Mouse (Mus musculus) G1E (cell line): Measurements from ENCODE around the gene Sema4a. TPM values are rescaled to one million over a fixed set of nuclear protein-coding genes. Genes with fewer than 3 reads are reported as not detected.

Source experiments
- ATAC-seq: 2 replicates; pipeline ENCODE4 v1.8.0; 2016; ENCODE audit warnings: mild to moderate bottlenecking; ENCODE audit not compliant: insufficient number of reproducible peaks, poor library complexity, low FRiP score, severe bottlenecking; ENCODE audit errors: extremely low read depth
- DNase-seq: peaks from one replicate; pipeline ENCODE4 v3.0.0; 2012; ENCODE audit warnings: low spot score
- H3K27me3 ChIP-seq: 2 replicates; pipeline ENCODE4 v1.6.1; 2012; ENCODE audit warnings: mild to moderate bottlenecking, low read length, inconsistent platforms; ENCODE audit not compliant: insufficient read depth
- H3K36me3 ChIP-seq: replicated peaks from 2 replicates; pipeline ENCODE3; 2012; ENCODE audit warnings: mild to moderate bottlenecking, inconsistent platforms
- H3K4me1 ChIP-seq: 2 replicates; pipeline ENCODE4 v1.6.1; 2012; ENCODE audit warnings: low read depth, low read length, inconsistent platforms, mixed read lengths; ENCODE audit not compliant: insufficient read depth
- H3K4me3 ChIP-seq: 2 replicates; pipeline ENCODE4 v1.5.1; 2012; ENCODE audit warnings: low read depth, mild to moderate bottlenecking, inconsistent platforms, low read length, moderate library complexity, mixed read lengths
- H3K9me3 ChIP-seq: replicated peaks from 2 replicates; pipeline ENCODE4 v1.6.1; 2012; ENCODE audit warnings: inconsistent platforms
- CTCF ChIP-seq: IDR thresholded peaks from 2 replicates; pipeline ENCODE4 v1.5.1; 2012; ENCODE audit warnings: low read depth, low read length, inconsistent platforms, mixed read lengths
- GATA1 ChIP-seq: IDR thresholded peaks from 2 replicates; pipeline ENCODE4 v1.6.1; 2012; ENCODE audit warnings: borderline replicate concordance, low read length, inconsistent platforms, mixed read lengths
- GATA2 ChIP-seq: IDR thresholded peaks from 2 replicates; pipeline ENCODE4 v1.6.1; 2012; ENCODE audit warnings: low read depth, low read length, inconsistent platforms, borderline replicate concordance
- POLR2AphosphoS5 ChIP-seq: IDR thresholded peaks from 2 replicates; pipeline ENCODE4 v1.6.1; 2012; ENCODE audit warnings: low read depth, low read length, inconsistent platforms; ENCODE audit not compliant: insufficient replicate concordance
- TAL1 ChIP-seq: conservative IDR thresholded peaks from 2 replicates; pipeline ENCODE4 v1.6.1; 2012; ENCODE audit warnings: low read depth, low read length, inconsistent platforms, mixed read lengths
- polyA plus RNA-seq: library from polyadenylated mRNA; stranded (reverse); fragments of >175 nt; gene quantifications from 2 replicates; pipeline ENCODE4 v1.2.3, GENCODE M21; 2012
- total RNA-seq, 2 experiments: library from RNA; stranded (forward) in 1 of 2; stranded (reverse) in 1 of 2; fragments of 200-1000 nt in 1 of 2; fragments of >200 nt in 1 of 2; fragmentation: Nextera tagmentation in 1 of 2; gene quantifications; 2 replicates each; pipeline ENCODE4 v1.2.3; 2014 to 2017

The Sema4a gene
- total and polyA plus RNA-seq, 3 experiments = 0.66 to 1.3 (median 1.1) TPM

DNA sequence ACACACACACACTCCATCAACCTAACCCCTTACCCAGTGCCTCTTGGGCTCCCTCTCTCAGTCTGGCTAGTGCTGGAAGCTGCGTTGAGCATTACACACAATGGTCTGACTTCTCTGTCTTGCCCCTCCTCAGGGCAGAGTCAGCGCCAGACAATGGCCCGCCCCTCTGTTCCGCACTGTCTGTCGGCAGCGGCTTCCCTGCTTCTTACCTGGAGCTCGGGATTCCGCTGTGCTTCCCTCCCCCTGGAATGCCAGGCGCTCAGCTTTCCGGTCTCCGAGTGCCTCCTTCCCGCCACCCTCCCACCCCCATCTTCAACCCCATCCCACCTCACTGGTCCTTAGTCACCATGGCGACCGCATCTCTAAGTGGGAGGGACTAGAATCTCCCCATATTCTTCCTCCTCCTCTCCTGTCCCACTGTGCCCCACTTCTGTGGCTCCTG lies 2.2 kb downstream of the Sema4a start:
- no peaks in the 10 kb centered on the region for H3K9me3 ChIP-seq
- no peak for DNase-seq
- H3K4me3 ChIP-seq = no peak overlapping the region
- TF ChIP-seq GATA2 = no peak
- ATAC-seq = no peak
- peaks cover 71% of the 10 kb centered on the region for H3K27me3 ChIP-seq
- H3K4me1 ChIP-seq = peaks cover 52% of the 10 kb centered on the region
- H3K36me3 ChIP-seq = no peaks in the 10 kb centered on the region

- H3K36me3 ChIP-seq = no peaks in the 10 kb centered on the region
- peaks cover 81% of the 10 kb centered on the region for H3K27me3 ChIP-seq
- DNase-seq = no peak
- H3K9me3 ChIP-seq = no peaks in the 10 kb centered on the region
- peaks cover 63% of the 10 kb centered on the region for H3K4me1 ChIP-seq
- H3K4me3 ChIP-seq = no peak overlapping the region
- no peak for ATAC-seq
- TF ChIP-seq POLR2AphosphoS5 (no peak), GATA1 (no peak), GATA2 (no peak), TAL1 (no peak), CTCF (no peak)
Measured at GRCm38 (mm10) chr3:88456746-88457532, 4.0 kb downstream of the Sema4a start.

DNA sequence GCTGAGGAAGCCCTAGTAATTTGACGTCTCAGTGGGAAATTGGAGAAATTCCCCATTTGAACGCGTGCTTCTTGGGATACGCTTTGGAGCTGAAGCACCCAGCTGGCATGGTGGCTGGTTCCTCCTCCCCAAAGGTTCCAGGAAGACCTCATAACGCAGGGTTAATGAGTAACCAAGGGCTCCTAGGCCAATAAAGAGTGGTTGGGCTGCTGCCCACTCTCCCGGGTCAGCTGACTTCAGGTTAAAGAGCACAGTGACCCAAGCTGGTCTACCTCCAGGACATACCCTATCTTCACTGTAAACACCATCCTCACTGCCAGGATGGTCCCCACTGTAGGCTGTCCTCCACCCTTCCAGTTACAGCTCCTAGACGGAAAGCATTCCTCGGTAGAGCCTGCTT lies 4.7 kb downstream of the Sema4a start:
- no peaks in the 10 kb centered on the region for H3K9me3 ChIP-seq
- DNase-seq (no peak), ATAC-seq (no peak)
- H3K4me3 ChIP-seq = no peak overlapping the region
- H3K27me3 ChIP-seq = peaks cover 81% of the 10 kb centered on the region
- TF ChIP-seq GATA2 (no peak), CTCF (no peak), TAL1 (no peak), GATA1 (no peak), POLR2AphosphoS5 (no peak)
- H3K36me3 ChIP-seq = no peaks in the 10 kb centered on the region
- peaks cover 61% of the 10 kb centered on the region for H3K4me1 ChIP-seq

- Histone ChIP-seq H3K36me3 (no peaks in the 10 kb centered on the region), H3K4me3 (peak overlapping the region; percentile 49; the same call in 1 of the 2 replicates), H3K4me1 (peaks cover 56% of the 10 kb centered on the region), H3K9me3 (no peaks in the 10 kb centered on the region), H3K27me3 (peaks cover 81% of the 10 kb centered on the region)
- DNase-seq (peak; percentile 37), ATAC-seq (no peak)
- TF ChIP-seq POLR2AphosphoS5 = no peak
- no peak for TF ChIP-seq GATA1
- TF ChIP-seq GATA2 = no peak
Measured at GRCm38 (mm10) chr3:88455588-88456264, 5.3 kb downstream of the Sema4a start.

DNA sequence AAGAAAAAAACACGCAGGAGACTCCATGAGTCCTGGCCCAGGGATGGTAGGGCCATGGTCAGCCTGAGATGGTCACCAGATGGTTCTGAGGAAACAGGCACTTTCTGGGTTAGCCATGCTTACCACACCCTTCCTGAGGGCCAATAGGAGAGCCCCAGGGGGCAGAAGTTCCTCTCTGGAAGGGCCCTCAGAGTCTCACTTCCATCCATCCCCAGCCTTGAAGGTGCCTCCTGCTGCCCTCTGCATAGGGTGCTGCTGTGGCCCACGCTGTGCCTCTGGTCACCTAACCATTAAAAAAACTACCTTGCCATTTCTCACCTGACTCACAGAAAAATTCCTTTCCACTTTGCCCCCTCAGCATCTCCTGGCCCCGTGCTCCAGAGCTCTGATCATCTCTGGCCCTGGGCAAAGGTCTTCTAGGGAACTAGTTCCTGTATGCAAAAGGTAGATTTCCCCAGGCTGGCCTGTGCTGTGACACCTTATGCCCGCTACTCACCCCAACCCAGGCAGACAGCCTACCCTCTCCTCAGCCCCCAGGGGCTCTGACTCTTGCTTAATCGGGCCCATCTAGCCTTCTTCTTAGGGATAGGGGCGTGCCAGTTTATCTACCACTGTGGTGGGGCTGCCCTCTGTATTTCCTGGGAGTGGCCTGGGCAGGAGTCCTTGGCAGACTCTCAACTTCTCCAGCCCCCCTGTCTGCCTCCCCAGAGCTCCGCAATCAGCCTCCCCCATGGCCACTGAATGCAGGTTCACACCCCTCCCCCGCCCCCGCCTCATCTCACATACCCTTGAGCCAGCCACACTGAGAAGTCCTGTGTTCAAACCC lies 6.0 kb downstream of the Sema4a start:
- Histone ChIP-seq H3K4me1 (peaks cover 48% of the 10 kb centered on the region), H3K9me3 (no peaks in the 10 kb centered on the region), H3K36me3 (no peaks in the 10 kb centered on the region), H3K27me3 (peaks cover 81% of the 10 kb centered on the region), H3K4me3 (peak overlapping the region; percentile 49; the same call in 1 of the 2 replicates)
- DNase-seq (peak; percentile 50), ATAC-seq (no peak)
- no peak for TF ChIP-seq GATA2
- TF ChIP-seq POLR2AphosphoS5 = no peak
- TF ChIP-seq CTCF = no peak
- no peak for TF ChIP-seq GATA1
- TF ChIP-seq TAL1 = no peak

- peaks cover 84% of the 10 kb centered on the region for H3K27me3 ChIP-seq
- no peaks in the 10 kb centered on the region for H3K9me3 ChIP-seq
- H3K4me1 ChIP-seq = peaks cover 49% of the 10 kb centered on the region
- TF ChIP-seq GATA2 (no peak), TAL1 (no peak), CTCF (no peak), GATA1 (no peak), POLR2AphosphoS5 (no peak)
- peaks cover 2% of the 10 kb centered on the region for H3K36me3 ChIP-seq
- H3K4me3 ChIP-seq = no peak overlapping the region; the same call in 1 of the 2 replicates
- DNase-seq = no peak
- no peak for ATAC-seq
Measured at GRCm38 (mm10) chr3:88453986-88454385, 7.0 kb downstream of the Sema4a start.
